Mouse (Mus musculus) stomach, embryonic 14.5 days (tissue): ENCODE measurements around the gene Casr. TPM values are rescaled to one million over a fixed set of nuclear protein-coding genes. Genes with fewer than 3 reads are reported as not detected.

Experiments used
- ATAC-seq: fragments of 200-750 bp; cut with Nextera tagmentation; 2 replicates; pipeline ENCODE4 v1.8.0; 2017; ENCODE audit warnings: low read depth, moderate TSS enrichment; ENCODE audit not compliant: insufficient number of reproducible peaks, insufficient read depth, low FRiP score
- H3K27ac ChIP-seq: fragments of 300-500 bp; sonication (generic); 2 replicates; pipeline ENCODE4 v1.5.1; 2014; ENCODE audit warnings: mild to moderate bottlenecking, low read length, moderate library complexity, mixed read lengths
- H3K27me3 ChIP-seq: fragments of 300-500 bp; sonication (generic); 2 replicates; pipeline ENCODE4 v1.6.1; 2014; ENCODE audit warnings: low read length, control low read depth, mixed read lengths; ENCODE audit not compliant: control insufficient read depth, insufficient read depth
- H3K36me3 ChIP-seq: fragments of 300-500 bp; sonication (generic); 2 replicates; pipeline ENCODE4 v1.6.1; 2014; ENCODE audit warnings: mild to moderate bottlenecking, control low read depth, low read length, moderate library complexity, mixed read lengths; ENCODE audit not compliant: control insufficient read depth, insufficient read depth
- H3K4me1 ChIP-seq: fragments of 300-500 bp; sonication (generic); 2 replicates; pipeline ENCODE4 v1.6.1; 2014; ENCODE audit warnings: low read length, control low read depth, mixed read lengths; ENCODE audit not compliant: control insufficient read depth, insufficient read depth
- H3K4me2 ChIP-seq: fragments of 300-500 bp; sonication (generic); replicated peaks from 2 replicates; pipeline ENCODE4 v1.6.1; 2014; ENCODE audit warnings: low read depth, low read length, control low read depth
- H3K4me3 ChIP-seq: fragments of 300-500 bp; sonication (generic); 2 replicates; pipeline ENCODE4 v1.5.1; 2014; ENCODE audit warnings: low read depth, low read length, control low read depth
- H3K9ac ChIP-seq: fragments of 300-500 bp; sonication (generic); replicated peaks from 2 replicates; pipeline ENCODE4 v1.6.1; 2014; ENCODE audit warnings: low read depth, mild to moderate bottlenecking, control low read depth, low read length, moderate library complexity, mixed read lengths
- H3K9me3 ChIP-seq: fragments of 300-500 bp; sonication (generic); 2 replicates; pipeline ENCODE4 v1.6.1; 2016; ENCODE audit warnings: low read depth, low read length, control low read depth; ENCODE audit not compliant: control insufficient read depth
- WGBS: fragments of 180-500 bp; shearing (Covaris S2); extraction: QIAGEN DNeasy Blood & Tissue Kit; methylation state at CpG from one replicate; pipeline ENCODE4 v1.1.7; 2014; 5-methylcytosine and 5-hydroxymethylcytosine counted together
- polyA plus RNA-seq: library from polyadenylated mRNA; unstranded; fragments of >200 nt; fragmentation: Nextera tagmentation; extraction: Ambion mirVana; gene quantifications from 2 replicates; pipeline ENCODE4 v1.2.1, GENCODE M21; 2014

The Casr gene
- polyA plus RNA-seq, 1 experiment from 2014 or later: 0.07 TPM

DNA sequence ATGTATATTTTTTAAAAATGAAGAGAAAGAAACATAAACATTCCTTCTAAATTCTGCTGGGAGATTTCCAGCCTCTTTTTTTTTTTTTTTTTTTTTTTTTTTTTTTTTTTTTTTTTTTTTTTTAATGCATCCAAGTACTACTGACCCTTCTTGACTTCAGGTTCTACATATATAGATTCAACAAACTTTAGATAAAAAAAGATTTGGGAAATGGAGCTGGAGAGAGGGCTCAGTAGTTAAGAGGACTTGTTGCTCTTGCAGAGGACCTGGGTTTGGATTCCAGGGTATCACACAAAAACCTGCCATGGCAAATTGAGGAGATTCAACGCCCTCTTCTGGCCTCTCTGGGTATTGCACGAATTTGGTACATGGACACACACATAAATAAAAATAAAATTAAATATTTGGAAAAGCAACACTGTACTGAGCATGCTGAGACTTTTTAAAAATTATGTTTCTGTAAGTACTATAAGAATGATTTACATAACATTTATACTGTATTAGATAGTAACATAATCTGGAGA lies 91.9 kb downstream of the Casr start:
- Histone ChIP-seq H3K27me3 (no peaks in the 10 kb centered on the region), H3K9ac (no peak overlapping the region), H3K36me3 (no peaks in the 10 kb centered on the region), H3K4me1 (no peaks in the 10 kb centered on the region), H3K9me3 (no peaks in the 10 kb centered on the region), H3K4me2 (no peak overlapping the region), H3K27ac (no peak overlapping the region), H3K4me3 (no peak overlapping the region)
- no peak for ATAC-seq
- 14% methylated on average over 2 of the region's 2 CpGs for WGBS

GRCm38 (mm10) chr16:36469367-36469766 lies 92.6 kb downstream of the Casr start:
- no peaks in the 10 kb centered on the region for H3K9me3 ChIP-seq
- ATAC-seq: no peak

GRCm38 (mm10) chr16:36468862-36469261 lies 93.1 kb downstream of the Casr start:
- no peak for ATAC-seq
- H3K27me3 ChIP-seq: no peaks in the 10 kb centered on the region
- H3K4me2 ChIP-seq: no peak overlapping the region
- no peaks in the 10 kb centered on the region for H3K36me3 ChIP-seq
- no peak overlapping the region for H3K4me3 ChIP-seq
- 67% methylated on average over 4 of the region's 4 CpGs for WGBS
- H3K27ac ChIP-seq: no peak overlapping the region
- H3K9me3 ChIP-seq: no peaks in the 10 kb centered on the region
- no peak overlapping the region for H3K9ac ChIP-seq
- no peaks in the 10 kb centered on the region for H3K4me1 ChIP-seq

More at GRCm38 (mm10) chr16:36469367-36469766, 92.6 kb downstream of the Casr start:
- H3K36me3 ChIP-seq: no peaks in the 10 kb centered on the region
- H3K9ac ChIP-seq: no peak overlapping the region
- no peak overlapping the region for H3K4me2 ChIP-seq
- no peak overlapping the region for H3K4me3 ChIP-seq
- no peak overlapping the region for H3K27ac ChIP-seq
- WGBS: 79% methylated on average over 9 of the region's 9 CpGs
- H3K4me1 ChIP-seq: no peaks in the 10 kb centered on the region
- H3K27me3 ChIP-seq: no peaks in the 10 kb centered on the region

DNA sequence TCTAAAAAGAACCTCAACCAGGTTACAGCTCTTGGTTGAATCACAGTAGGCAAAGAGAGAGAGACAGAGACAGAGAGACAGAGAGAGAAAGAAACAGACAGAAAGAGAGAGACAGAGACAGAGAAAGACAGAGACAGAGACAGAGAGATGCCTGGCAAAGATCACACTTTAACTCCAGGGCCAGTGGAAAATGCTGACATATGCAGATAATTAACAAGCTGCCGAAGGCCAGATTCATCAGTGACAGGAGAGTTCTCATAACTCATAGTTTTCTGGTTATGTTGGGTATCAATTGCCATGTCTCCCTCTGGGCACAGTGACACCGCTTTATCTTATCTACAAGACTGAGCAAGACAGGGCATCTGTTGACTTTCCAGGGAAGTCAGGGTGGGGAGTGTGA lies 94.0 kb downstream of the Casr start:
- H3K27ac ChIP-seq: no peak overlapping the region
- WGBS: 73% methylated on average over 2 of the region's 2 CpGs
- no peak overlapping the region for H3K4me2 ChIP-seq
- H3K9ac ChIP-seq: no peak overlapping the region
- H3K4me1 ChIP-seq: no peaks in the 10 kb centered on the region
- no peaks in the 10 kb centered on the region for H3K36me3 ChIP-seq
- no peaks in the 10 kb centered on the region for H3K9me3 ChIP-seq
- H3K4me3 ChIP-seq: no peak overlapping the region
- no peak for ATAC-seq
- no peaks in the 10 kb centered on the region for H3K27me3 ChIP-seq

DNA sequence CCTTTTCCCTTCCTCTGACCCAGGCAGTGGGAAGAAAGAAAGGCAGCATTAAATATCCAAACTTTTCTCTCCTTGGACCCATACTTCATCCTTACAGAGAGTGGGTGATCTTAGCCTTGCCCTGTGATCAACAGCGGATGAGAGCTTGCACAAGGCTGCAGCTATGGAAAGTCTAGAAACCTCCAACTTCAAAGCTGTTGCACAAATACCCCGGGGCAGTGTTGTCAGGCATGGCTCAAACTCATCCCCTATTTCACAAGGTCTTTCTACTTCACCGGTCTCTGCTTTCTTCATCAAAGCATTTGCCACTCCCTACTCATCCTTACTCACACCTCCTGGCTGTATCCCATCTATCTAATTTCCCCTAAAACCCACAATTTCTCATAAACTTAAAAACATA lies 96.5 kb downstream of the Casr start:
- H3K36me3 ChIP-seq: no peaks in the 10 kb centered on the region
- H3K9ac ChIP-seq: no peak overlapping the region
- no peak overlapping the region for H3K4me3 ChIP-seq
- H3K27me3 ChIP-seq: no peaks in the 10 kb centered on the region
- H3K9me3 ChIP-seq: no peaks in the 10 kb centered on the region
- H3K27ac ChIP-seq: no peak overlapping the region
- no peaks in the 10 kb centered on the region for H3K4me1 ChIP-seq
- H3K4me2 ChIP-seq: no peak overlapping the region
- ATAC-seq: no peak
- WGBS: 91% methylated on average over 3 of the region's 3 CpGs

GRCm38 (mm10) chr16:36464076-36464475 lies 97.9 kb downstream of the Casr start:
- no peaks in the 10 kb centered on the region for H3K36me3 ChIP-seq
- H3K27me3 ChIP-seq: no peaks in the 10 kb centered on the region
- WGBS: 57% methylated on average over 4 of the region's 4 CpGs
- H3K4me3 ChIP-seq: no peak overlapping the region
- ATAC-seq: no peak
- no peaks in the 10 kb centered on the region for H3K4me1 ChIP-seq
- no peaks in the 10 kb centered on the region for H3K9me3 ChIP-seq
- H3K4me2 ChIP-seq: no peak overlapping the region
- H3K27ac ChIP-seq: no peak overlapping the region
- H3K9ac ChIP-seq: no peak overlapping the region

DNA sequence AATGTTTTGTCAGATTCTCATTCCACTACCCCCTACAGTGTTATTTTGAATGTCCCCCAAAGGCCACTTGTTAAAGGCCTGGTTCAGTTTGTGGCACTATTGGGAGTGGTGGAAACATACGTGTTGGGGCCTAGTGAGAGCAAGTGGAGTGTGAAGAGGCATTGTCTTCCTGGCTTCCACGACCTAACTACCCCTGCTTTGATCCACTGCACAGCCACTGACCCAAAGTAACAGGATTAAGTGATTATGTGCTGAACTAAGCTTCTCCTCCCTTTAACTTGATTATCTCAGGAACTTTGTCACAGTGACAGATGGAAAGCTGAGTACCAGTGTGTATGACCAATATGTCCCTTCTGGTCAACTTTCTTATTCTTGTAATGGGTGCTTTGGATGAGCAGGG lies 101.5 kb downstream of the Casr start:
- H3K27me3 ChIP-seq: no peaks in the 10 kb centered on the region
- H3K4me2 ChIP-seq: no peak overlapping the region
- H3K9me3 ChIP-seq: no peaks in the 10 kb centered on the region
- 45% methylated on average over 2 of the region's 2 CpGs for WGBS
- H3K36me3 ChIP-seq: no peaks in the 10 kb centered on the region
- no peak overlapping the region for H3K4me3 ChIP-seq
- H3K9ac ChIP-seq: no peak overlapping the region
- H3K27ac ChIP-seq: no peak overlapping the region
- no peak for ATAC-seq
- H3K4me1 ChIP-seq: no peaks in the 10 kb centered on the region

- Histone ChIP-seq H3K4me2 (no peak within 1 kb of the TSS), H3K27me3 (no peaks in the 10 kb centered on the region)
Measured at GRCm38 (mm10) chr16:36455342-36455802, 106.6 kb downstream of the Casr start, which contains the start of gene Stfa3. Gene Stfa3, minus strand, starts transcription at chr16:36455392.

More at GRCm38 (mm10) chr16:36455342-36455802, 106.6 kb downstream of the Casr start, which contains the start of gene Stfa3:
- Histone ChIP-seq H3K27ac (no peak within 1 kb of the TSS), H3K4me1 (no peaks in the 10 kb centered on the region), H3K9ac (no peak within 1 kb of the TSS), H3K4me3 (no peak within 1 kb of the TSS), H3K36me3 (no peaks in the 10 kb centered on the region), H3K9me3 (no peaks in the 10 kb centered on the region)
- WGBS: 71% methylated on average over 4 of the region's 4 CpGs
- no peak for ATAC-seq
